In genomic region chr5:129365026-129365425, GRCm38 (mm10) we compare ENCODE assay signal across 27 mouse cellular contexts.
A peak's percentile ranks its signal among the peaks of the same experiment; 100 is the strongest.
DNase-seq lines count a peak whose midpoint lies in the region; TF ChIP-seq lines count a peak whose summit lies in the region.
"Had no signal": no experiment of that assay in that cellular context is flagged by ENCODE, and none has a peak within 500 bp of the region (broad histone marks: within the 10 kb centered on the region; RNA-seq: fewer than 3 reads in every experiment).

No protein-coding gene starts in this region.

- intact Hi-C loops in left cerebral cortex, postnatal 4 days (cut with DNase I): no loop called here

- peak; percentile 70 to 78 for DNase-seq in cerebellum, postnatal 10 days
- no peak for DNase-seq in cerebellum, adult 2 months
- DNase-seq in left cerebral cortex, postnatal 4 days: peak; percentile 64
- DNase-seq in left cerebral cortex, adult 8-10 months (ENCODE audit: low spot score in 2 of 2): no peak
- DNase-seq in retina, adult 2 months (ENCODE audit: low read depth, low spot score): peak; percentile 26
- DNase-seq in retina, postnatal 1 day: no peak
- DNase-seq in MN1 (ENCODE audit: low spot score): peak; percentile 78
- no peak for DNase-seq in lung, postnatal 14 days
- DNase-seq: adrenal gland, postnatal 10 days; adrenal gland, postnatal 36 days; cerebellum, adult 11-12 months; cerebellum, adult 9-10 months; cerebellum, postnatal 36 days; embryo, embryonic 11 days; gastrocnemius, postnatal 25 days; heart, adult 18-20 months; heart, postnatal 10 days; heart, postnatal 36 days had no signal

- H3K4me1 ChIP-seq in cerebellum, adult 2 months (ENCODE audit: control insufficient read depth, insufficient read depth, low read length): peaks cover 23% of the 10 kb centered on the region
- H3K4me1 ChIP-seq: embryonic facial prominence, embryonic 13.5 days; forebrain, embryonic 12.5 days; forebrain, embryonic 15.5 days; heart, embryonic 12.5 days; heart, embryonic 15.5 days had no signal

- TF ChIP-seq POLR2A in cerebellum, adult 2 months (IDR thresholded peaks at IDR 0.05; ENCODE audit: borderline replicate concordance, insufficient read depth, low read length): no peak

- no peak for TF ChIP-seq CTCF in cerebellum, adult 2 months (IDR thresholded peaks at IDR 0.05; ENCODE audit: borderline replicate concordance, insufficient read depth, low read depth, low read length)

- no peaks in the 10 kb centered on the region for H3K27me3 ChIP-seq in cerebellum, adult 2 months (ENCODE audit: control insufficient read depth, insufficient read depth, low read length)
- H3K27me3 ChIP-seq: embryonic facial prominence, embryonic 13.5 days; forebrain, embryonic 12.5 days; forebrain, embryonic 15.5 days; heart, embryonic 12.5 days; heart, embryonic 15.5 days; hindbrain, embryonic 13.5 days had no signal

- WGBS in cerebellum, adult 2 months: 58% methylated on average over 8 of the region's 8 CpGs

- H3K4me3 ChIP-seq in cerebellum, adult 2 months (replicated peaks; ENCODE audit: insufficient read depth, low read depth, low read length): no peak overlapping the region
- H3K4me3 ChIP-seq: embryonic facial prominence, embryonic 10.5 days; embryonic facial prominence, embryonic 13.5 days; erythroblast, embryonic 14.5 days; forebrain, embryonic 12.5 days; forebrain, embryonic 15.5 days; heart, embryonic 12.5 days; heart, embryonic 15.5 days; hindbrain, embryonic 10.5 days; hindbrain, embryonic 13.5 days had no signal

- no peak overlapping the region for H3K27ac ChIP-seq in cerebellum, adult 2 months (ENCODE audit: insufficient read depth, low read length)
- H3K27ac ChIP-seq: embryonic facial prominence, embryonic 10.5 days; embryonic facial prominence, embryonic 13.5 days; forebrain, embryonic 12.5 days; forebrain, embryonic 15.5 days; heart, embryonic 15.5 days; hindbrain, embryonic 10.5 days; hindbrain, embryonic 13.5 days had no signal

Comparison
In these comparisons a context has a peak if more than half of its experiments do, and no peak if none do; other contexts are left out.
1. DNase-seq: peak in cerebellum, postnatal 10 days (2 of 2), left cerebral cortex, postnatal 4 days (single experiment), retina, adult 2 months (single experiment) and MN1 (single experiment); none in cerebellum, adult 2 months (0 of 2), left cerebral cortex, adult 8-10 months (0 of 2), retina, postnatal 1 day (single experiment) and lung, postnatal 14 days (single experiment).